Mouse (Mus musculus): ENCODE measurements around the gene Gm28053.

DNA sequence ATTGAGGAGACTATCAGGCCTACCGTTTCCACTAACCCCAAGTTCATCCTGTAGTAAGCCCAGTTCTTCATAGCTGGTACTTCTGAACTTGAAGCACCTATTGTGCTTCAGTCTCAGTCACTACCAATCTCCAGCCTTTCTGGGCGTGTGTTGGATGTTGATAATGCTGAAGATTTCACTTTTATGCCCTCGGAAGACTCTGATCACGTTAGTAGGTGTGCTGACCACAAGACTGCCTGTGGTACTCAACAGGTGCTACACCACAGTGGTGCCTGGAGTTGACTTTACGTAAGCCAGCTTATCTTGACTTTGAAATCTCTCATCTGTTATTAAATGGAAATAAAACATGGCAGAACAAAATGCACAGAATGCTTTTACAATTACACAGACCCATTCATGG lies 38.0 kb upstream of the Gm28053 start:
- TF ChIP-seq FLI1 (IDR thresholded peaks at IDR 0.05; ENCODE audit: low read length), result no peak
- TF ChIP-seq GATA1 (IDR thresholded peaks at IDR 0.05; ENCODE audit: borderline replicate concordance, low read length), result no peak
